Mouse (Mus musculus) erythroblast, embryonic 14.5 days (primary cell): ENCODE results near the gene Chka.

Experiments
- GATA1 ChIP-seq: IDR thresholded peaks from 2 replicates; pipeline ENCODE4 v1.6.1; 2012; ENCODE audit warnings: low read length, inconsistent platforms, mixed read lengths
- TAL1 ChIP-seq: IDR thresholded peaks from 3 replicates; pipeline ENCODE4 v1.6.1; 2012; ENCODE audit warnings: low read length, inconsistent platforms, mixed read lengths

GRCm38 (mm10) chr19:3840214-3840651 lies 11.3 kb upstream of the Chka start:
- TF ChIP-seq GATA1 = no peak
- no peak for TF ChIP-seq TAL1
